Mouse (Mus musculus) adrenal gland, adult 18-20 months (tissue): ENCODE results near the gene Pisd. TPM values are rescaled to one million over a fixed set of nuclear protein-coding genes. Genes with fewer than 3 reads are reported as not detected.
"Not testable (repeated sequence)": the region's sequence is repeated elsewhere in the genome, so short reads cannot be mapped to it uniquely, and the experiment has no call there.

Experiments used
- DNase-seq, 2 experiments: peaks; one replicate each; pipeline ENCODE4 v3.0.0; 2021 to 2022; ENCODE audit warnings: low spot score in 2 of 2
- long read RNA-seq, 2 experiments: library from polyadenylated mRNA; stranded (forward); transcript quantifications; one replicate each; pipeline ENCODE4 v2.0.0; 2021
- total RNA-seq, 2 experiments: library from RNA; stranded (reverse); gene quantifications; 1 replicate in 1 of 2; 2 replicates in 1 of 2; pipeline ENCODE4 v1.2.3; 2021

Pisd gene
- 10 to 100 TPM; 62.7 to 63.9 TPM for total RNA-seq
- long read RNA-seq, experiment 1, transcript Pisd-201 (8 exons, 2,183 nt), result major isoform, 95 of 121 reads
- long read RNA-seq, experiment 1, partial matches to known transcripts, result 2 of 121 reads
- long read RNA-seq, experiment 1, other reads (novel, unspliced or antisense), result 24 of 121 reads
- long read RNA-seq, experiment 2, transcript Pisd-201 (8 exons, 2,183 nt), result major isoform, 136 of 216 reads
- long read RNA-seq, experiment 2, partial matches to known transcripts, result 13 of 216 reads
- long read RNA-seq, experiment 2, other reads (novel, unspliced or antisense), result 64 of 216 reads

DNA sequence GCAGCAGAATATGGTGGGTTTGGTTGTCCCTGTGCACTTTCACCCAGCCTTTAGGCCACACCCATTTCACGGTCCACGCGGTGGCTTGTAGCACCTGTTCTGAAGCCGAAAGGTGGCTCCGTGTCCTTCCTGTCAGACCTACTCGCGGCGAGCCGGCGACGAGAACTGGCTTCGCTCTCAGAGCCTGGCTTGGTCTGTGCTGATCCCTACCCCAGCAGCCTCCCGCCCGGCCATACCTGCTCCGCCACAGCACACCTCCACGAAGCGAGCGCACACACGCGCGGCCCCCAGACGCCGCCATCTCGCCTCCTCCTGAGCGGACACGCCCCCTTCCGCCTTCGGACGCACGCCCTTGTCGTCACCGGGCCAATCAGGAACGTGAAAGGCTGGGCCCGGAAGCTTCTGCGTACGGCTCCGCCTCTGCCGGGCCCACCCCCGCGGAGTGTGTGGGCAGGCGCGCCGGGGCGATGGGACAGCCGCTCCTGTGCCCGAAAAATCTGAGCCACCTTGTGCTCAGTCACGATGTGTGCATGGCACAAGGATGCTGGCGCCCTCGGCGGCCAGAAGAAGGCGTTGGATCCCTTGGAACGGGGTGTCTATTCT lies at the start of gene Pisd:
Gene Pisd (minus strand): TSS at position 334 of the 603 bp plus-strand sequence.
- DNase-seq, result peak; percentile 90 to 93

DNA sequence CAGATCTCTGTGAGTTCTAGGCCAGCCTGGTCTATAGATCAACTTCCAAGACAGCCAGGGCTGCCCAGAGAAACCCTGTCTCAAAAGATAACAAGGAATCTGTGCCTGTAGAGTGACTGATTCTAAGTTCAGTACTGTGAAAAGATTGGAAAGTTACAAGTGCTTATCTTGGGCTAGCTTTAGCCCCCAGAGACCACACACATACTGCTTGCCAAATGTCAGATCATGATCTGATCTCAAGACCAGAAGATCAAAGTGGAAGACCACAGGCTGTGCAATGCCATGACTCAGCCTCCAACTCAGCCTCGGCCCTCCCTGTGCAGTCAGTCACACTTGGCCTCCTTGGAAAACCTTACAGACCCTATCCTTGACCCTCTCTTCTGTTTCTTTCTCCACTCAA lies 49.1 kb upstream of the Pisd start:
- no peak for DNase-seq

GRCm38 (mm10) chr5:32830054-32830453 lies 44.6 kb upstream of the Pisd start:
- DNase-seq, result no peak

- not testable (repeated sequence) for DNase-seq
These were observed 43.3 kb upstream of the Pisd start for GRCm38 (mm10) chr5:32828766-32829165.

GRCm38 (mm10) chr5:32827009-32827408 lies 41.6 kb upstream of the Pisd start, which contains the start of gene Gm20671:
Gene Gm20671 (minus strand): TSS chr5:32827109.
- DNase-seq, result peak in 1 of 2 experiments; percentile 10

DNA sequence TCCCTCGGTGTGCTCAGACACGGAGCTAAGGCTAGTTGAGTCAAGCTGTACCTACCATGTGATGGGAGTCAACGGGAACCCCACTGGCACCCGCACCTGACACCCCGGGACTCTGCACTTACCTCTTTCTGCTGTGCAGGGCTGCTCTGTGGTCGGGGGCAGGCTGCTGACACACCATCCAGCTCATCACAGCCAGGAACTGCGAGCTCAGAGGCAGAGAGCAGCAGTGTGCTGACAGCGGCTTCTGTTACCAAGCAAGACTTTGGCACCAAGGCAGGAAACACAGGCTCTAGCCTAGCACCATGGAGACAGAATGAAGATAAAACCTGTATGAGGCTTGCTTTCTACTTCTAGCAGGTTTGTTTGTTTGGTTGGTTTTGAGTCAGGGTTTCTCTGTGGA lies 35.0 kb upstream of the Pisd start:
- DNase-seq, result no peak

- DNase-seq, result no peak
These were observed 29.9 kb upstream of the Pisd start for GRCm38 (mm10) chr5:32815396-32815795.

DNA sequence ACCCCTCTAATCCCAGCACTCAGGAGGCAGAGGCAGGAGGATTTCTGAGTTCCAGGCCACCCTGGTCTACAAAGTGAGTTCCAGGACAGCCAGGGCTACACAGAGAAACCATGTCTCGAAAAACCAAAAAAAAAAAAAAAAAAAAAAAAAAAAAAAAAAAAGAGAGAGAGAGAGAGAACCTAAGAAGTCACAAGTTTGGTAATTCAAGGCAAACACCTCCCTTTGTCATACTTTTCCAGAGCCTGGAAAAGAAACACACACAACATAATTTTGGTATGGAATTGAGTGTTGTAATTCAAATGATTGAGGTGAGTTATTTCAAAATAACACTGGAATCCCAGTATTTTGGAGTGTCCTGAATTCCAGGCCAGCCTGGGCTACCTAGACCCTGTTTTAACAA lies 1.0 kb upstream of the Pisd start:
- not testable (repeated sequence) for DNase-seq

- no peak for DNase-seq
These were observed 720 bp downstream of the Pisd start for GRCm38 (mm10) chr5:32784726-32785125.

DNA sequence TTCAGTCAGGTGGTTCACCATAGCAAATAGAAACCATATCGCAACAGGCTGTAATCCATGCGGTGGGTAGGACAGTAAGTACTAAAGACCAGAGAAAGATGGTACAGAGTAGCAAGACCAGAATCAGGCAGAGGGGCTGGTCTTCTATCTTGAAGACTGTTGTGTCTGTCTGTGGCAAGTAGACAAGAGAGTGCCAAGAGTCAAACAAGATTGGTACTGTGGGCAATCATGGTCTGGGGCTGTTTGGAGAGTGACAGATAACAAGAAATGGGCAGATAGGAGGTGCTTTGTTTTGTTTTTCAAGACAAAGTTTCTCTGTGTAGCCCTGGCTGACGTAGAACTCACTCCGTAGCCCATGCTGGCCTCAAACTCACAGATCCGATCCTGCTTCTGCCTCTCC lies 3.9 kb downstream of the Pisd start:
- DNase-seq, result no peak

GRCm38 (mm10) chr5:32778168-32778567 lies 7.3 kb downstream of the Pisd start:
- no peak for DNase-seq

DNA sequence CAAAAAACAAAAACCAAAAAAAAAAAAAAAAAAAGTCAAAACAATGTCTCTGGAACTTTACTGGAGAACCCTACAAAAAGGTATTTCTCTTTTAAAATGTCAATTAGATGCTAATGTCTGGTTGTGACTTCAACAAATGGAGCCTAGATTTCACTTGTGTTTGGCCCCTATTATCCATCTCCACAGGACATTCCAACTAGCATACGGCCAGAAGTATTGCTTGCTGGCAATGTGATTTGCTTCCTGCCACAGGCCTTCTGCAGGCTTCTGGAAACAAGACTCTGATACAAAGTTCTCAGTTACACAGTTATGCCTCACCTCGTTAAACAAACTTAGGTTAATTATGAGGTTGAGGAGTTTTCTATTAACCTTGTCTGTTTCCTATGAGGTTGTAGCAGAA lies 13.1 kb downstream of the Pisd start:
- no peak for DNase-seq

GRCm38 (mm10) chr5:32767636-32768373 lies 17.6 kb downstream of the Pisd start:
- no peak for DNase-seq

- DNase-seq, result no peak
These were observed 18.4 kb downstream of the Pisd start for GRCm38 (mm10) chr5:32767004-32767403.

GRCm38 (mm10) chr5:32761566-32762140 lies 23.8 kb downstream of the Pisd start:
- no peak for DNase-seq

DNA sequence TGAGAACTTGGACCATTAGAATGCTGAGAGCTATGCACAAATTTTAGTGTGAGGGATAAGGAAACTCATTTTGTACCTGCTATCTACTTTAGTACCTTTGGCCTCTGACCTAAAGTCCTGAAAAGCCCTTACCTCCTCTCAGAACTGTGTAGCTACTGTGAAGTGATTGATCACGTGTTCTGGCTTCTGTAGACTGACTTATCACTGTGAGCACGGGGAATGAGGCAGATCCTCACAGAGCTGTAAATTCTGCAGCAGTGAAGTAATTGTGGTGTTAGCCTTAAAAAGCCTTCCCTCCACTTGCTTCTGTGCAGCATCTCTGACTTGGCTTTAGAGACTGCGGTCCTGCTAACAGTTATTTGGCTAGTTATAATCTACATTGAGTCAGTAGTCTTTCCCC lies 24.7 kb downstream of the Pisd start:
- no peak for DNase-seq

DNA sequence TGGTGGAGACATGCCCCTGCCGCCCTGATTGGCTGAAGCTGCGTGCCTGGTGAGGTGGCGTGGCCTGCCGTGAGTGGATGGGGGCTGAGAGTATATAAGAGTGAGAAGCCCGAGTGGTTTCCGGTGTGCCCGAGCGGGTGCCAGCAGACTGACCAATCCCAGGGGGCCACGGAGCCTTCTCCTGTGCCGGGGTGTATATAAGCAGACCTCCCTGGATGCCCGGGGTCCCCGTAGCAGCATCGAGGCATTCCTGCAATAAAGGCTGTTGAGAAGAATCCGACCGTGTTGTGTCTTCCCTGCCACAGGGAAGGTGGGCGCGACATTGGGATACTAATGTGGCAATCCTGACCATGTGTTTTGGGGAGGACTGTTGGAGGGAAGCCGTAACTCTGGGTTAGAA lies 25.1 kb downstream of the Pisd start:
- DNase-seq, result not testable (repeated sequence)

DNA sequence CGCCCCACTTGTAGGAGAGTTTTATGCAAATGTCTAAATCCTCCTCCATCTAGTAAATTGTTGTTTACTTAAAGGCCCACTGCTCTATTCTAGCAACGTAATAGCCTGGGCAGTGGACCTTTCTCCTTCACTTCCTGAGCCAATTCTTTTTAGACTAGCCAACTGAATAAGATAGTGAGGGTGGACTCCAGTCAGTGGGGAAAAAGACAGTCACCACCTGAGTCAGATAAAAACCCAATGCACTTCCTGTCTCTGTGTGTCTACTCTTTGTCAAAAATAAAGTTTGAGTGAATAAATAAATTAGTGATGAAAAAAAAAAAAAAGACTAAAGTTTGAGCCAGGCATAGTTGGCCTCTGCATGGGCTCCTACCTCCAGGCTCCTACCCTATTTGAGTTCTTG lies 25.8 kb downstream of the Pisd start:
- DNase-seq, result no peak

DNA sequence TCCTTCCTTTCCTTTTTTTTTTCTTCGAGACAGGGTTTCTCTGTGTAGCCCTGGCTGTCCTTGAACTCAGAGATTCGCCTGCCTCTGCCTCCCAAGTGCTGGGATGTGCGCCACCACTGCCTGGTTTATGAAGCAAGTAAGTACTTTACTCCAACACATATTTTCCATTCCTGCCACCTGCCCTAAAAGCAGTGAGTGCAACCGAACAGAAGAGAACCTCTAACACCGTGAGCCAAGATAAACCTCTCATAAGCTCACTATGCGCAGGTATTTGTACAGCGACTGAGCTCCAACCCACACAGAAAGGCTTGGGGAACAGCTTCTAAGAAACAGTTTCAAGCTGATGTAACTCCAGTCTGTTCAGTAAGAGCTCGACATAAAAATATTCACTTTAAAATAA lies 29.3 kb downstream of the Pisd start:
- DNase-seq, result no peak

DNA sequence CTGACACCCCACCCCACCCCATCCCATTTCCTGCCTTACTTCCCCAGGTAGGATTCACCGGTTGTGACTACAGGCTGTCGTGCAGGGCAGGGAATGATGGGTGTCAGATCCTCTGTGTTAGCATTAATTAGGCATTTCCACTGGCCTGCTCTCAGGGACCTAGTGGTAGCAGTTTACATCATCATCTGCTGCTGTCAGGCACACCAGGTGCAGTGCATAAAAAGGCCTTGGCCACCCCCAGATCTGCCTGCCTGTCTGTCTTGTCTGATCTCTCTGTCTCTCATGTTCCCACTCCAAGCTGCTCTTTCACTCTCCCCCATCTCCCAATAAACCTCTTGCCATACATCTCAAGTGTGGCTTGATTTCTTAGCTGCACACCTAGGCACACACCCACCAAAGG lies 33.7 kb downstream of the Pisd start:
- DNase-seq, result no peak

DNA sequence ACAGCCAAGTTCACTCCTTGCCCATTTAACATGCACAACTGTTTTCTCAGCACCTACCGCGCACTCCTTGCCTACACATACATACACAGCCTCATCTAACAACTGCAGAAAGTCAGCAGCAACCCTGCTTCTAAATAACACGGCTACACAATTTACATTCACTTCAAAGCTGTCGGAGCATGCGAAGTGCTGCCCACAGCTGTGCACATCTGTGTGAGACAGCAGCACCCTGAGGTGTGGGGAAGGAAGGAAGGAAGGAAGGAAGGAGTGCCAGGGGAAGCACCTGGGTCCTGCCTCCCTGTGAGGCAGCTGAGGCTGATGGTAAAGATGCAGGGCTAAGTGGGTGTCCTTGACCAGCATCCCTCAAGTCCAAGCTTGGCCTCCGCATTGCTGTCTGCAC lies 36.5 kb downstream of the Pisd start:
- DNase-seq, result no peak
